Mouse (Mus musculus): ENCODE data around the gene Gm5142. TPM values are rescaled to one million over a fixed set of nuclear protein-coding genes. Genes with fewer than 3 reads are reported as not detected.

Gene Gm5142
- not detected in 2 replicates for polyA plus RNA-seq (2015; fragmentation: Nextera tagmentation; extraction: Ambion mirVana)

DNA sequence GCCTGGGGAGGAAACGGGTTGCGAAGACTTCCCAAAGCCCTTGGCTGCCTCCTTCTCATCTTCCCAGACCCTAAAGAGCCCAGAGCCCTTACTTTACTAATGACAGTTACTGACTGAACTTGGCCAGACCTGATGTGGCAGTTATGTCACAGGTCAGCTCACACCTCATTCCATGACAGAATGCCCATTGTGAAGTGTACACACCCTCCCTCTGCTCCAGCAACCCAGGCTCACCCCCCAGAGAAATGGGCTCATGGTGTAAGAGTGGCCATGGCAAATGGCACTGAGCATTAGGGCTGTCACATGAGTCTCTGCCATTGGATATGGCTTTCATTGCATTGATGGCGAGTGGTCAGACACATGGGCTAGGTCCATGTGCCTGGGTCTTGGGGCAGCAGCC, at the start of gene Gm5142:
Gene Gm5142 (minus strand): TSS at position 101 of the 400 bp plus-strand sequence.
- Histone ChIP-seq H3K9ac (replicated peaks; ENCODE audit: low read depth, low read length) (no peak within 1 kb of the TSS), H3K36me3 (ENCODE audit: control insufficient read depth, insufficient read depth) (no peaks in the 10 kb centered on the region), H3K9me3 (ENCODE audit: control insufficient read depth, low read length) (no peaks in the 10 kb centered on the region), H3K4me2 (ENCODE audit: low read length) (no peak within 1 kb of the TSS), H3K27ac (ENCODE audit: low read length) (no peak within 1 kb of the TSS), H3K4me3 (replicated peaks; ENCODE audit: low read length) (no peak within 1 kb of the TSS), H3K4me1 (replicated peaks; ENCODE audit: control insufficient read depth, insufficient read depth, low read length) (no peaks in the 10 kb centered on the region), H3K27me3 (replicated peaks; ENCODE audit: control insufficient read depth, insufficient read depth, low read length) (no peaks in the 10 kb centered on the region)
- 83% methylated on average over 3 of the region's 3 CpGs for WGBS
- ATAC-seq: no peak

DNA sequence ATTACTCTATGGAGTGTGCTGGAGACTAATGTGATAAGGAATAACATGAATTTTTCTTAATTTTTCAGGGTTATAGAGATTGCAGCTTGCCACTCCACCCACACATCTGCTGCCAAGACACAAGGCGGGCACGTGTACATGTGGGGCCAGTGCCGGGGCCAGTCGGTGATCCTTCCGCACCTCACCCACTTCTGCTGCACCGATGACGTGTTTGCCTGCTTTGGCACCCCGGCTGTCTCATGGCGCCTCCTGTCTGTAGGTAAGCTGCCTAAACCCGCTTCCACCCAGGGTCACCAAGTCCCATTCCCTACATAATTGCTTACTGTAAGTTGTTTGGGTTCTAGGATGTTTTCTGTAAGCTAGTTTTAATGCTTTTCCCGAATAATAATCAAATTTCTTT, 47.7 kb upstream of the Gm5142 start:
- no peak for ATAC-seq
- Histone ChIP-seq H3K4me1 (replicated peaks; ENCODE audit: control insufficient read depth, insufficient read depth, low read length) (no peaks in the 10 kb centered on the region), H3K27me3 (replicated peaks; ENCODE audit: control insufficient read depth, insufficient read depth, low read length) (no peaks in the 10 kb centered on the region), H3K9ac (replicated peaks; ENCODE audit: low read depth, low read length) (no peak overlapping the region), H3K36me3 (ENCODE audit: control insufficient read depth, insufficient read depth) (peaks cover 52% of the 10 kb centered on the region), H3K4me3 (replicated peaks; ENCODE audit: low read length) (no peak overlapping the region), H3K4me2 (ENCODE audit: low read length) (no peak overlapping the region), H3K27ac (ENCODE audit: low read length) (no peak overlapping the region), H3K9me3 (ENCODE audit: control insufficient read depth, low read length) (no peaks in the 10 kb centered on the region)
- WGBS: 95% methylated on average over 11 of the region's 11 CpGs

DNA sequence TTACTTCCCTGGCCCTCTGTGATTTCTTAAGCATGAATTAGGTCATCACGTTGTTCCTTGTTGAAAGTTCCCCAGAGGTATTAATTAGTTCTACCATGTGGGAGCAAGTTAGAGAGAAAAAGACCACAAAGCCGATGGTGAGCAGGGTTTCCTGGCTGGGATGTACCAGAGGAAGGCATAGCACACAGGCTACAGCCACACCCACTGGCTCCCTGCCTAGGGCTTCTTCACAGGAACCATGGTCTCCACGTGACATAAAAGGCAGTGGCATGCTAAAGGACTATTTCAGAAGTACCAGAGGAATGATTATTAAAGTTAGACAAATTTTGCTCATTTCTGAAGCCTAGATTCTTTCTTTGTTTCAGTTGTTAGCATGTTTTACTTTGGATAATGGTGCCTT, 40.7 kb upstream of the Gm5142 start:
- ATAC-seq: no peak
- 75% methylated on average over 3 of the region's 3 CpGs for WGBS
- Histone ChIP-seq H3K9ac (replicated peaks; ENCODE audit: low read depth, low read length) (no peak overlapping the region), H3K27me3 (replicated peaks; ENCODE audit: control insufficient read depth, insufficient read depth, low read length) (no peaks in the 10 kb centered on the region), H3K4me2 (ENCODE audit: low read length) (no peak overlapping the region), H3K4me1 (replicated peaks; ENCODE audit: control insufficient read depth, insufficient read depth, low read length) (no peaks in the 10 kb centered on the region), H3K36me3 (ENCODE audit: control insufficient read depth, insufficient read depth) (peaks cover 18% of the 10 kb centered on the region), H3K4me3 (replicated peaks; ENCODE audit: low read length) (no peak overlapping the region), H3K9me3 (ENCODE audit: control insufficient read depth, low read length) (no peaks in the 10 kb centered on the region), H3K27ac (ENCODE audit: low read length) (no peak overlapping the region)

DNA sequence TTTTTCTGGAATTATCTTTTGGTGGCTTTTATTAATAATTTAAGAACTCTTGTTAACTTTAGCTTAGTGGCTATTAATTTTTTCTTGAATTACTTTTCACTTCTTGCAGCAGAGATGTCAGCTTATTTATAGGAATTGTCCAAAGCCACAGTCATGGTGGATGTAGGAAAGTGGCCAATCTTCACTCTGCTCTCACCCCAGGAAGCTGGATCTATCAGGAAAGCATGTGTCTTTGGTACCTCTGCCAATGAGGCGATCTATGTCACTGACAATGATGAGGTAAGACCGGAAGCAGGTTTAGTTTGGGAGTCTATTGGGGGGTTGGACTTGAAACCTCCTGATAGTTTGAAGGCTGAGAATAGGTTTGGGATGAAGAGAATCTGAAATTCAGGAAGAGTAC, 31.3 kb upstream of the Gm5142 start:
- Histone ChIP-seq H3K27ac (ENCODE audit: low read length) (no peak overlapping the region), H3K27me3 (replicated peaks; ENCODE audit: control insufficient read depth, insufficient read depth, low read length) (no peaks in the 10 kb centered on the region), H3K9ac (replicated peaks; ENCODE audit: low read depth, low read length) (no peak overlapping the region), H3K36me3 (ENCODE audit: control insufficient read depth, insufficient read depth) (peaks cover 7% of the 10 kb centered on the region), H3K4me3 (replicated peaks; ENCODE audit: low read length) (no peak overlapping the region), H3K4me2 (ENCODE audit: low read length) (no peak overlapping the region), H3K4me1 (replicated peaks; ENCODE audit: control insufficient read depth, insufficient read depth, low read length) (peaks cover 18% of the 10 kb centered on the region), H3K9me3 (ENCODE audit: control insufficient read depth, low read length) (no peaks in the 10 kb centered on the region)
- no peak for ATAC-seq
- 91% methylated on average over 2 of the region's 2 CpGs for WGBS

DNA sequence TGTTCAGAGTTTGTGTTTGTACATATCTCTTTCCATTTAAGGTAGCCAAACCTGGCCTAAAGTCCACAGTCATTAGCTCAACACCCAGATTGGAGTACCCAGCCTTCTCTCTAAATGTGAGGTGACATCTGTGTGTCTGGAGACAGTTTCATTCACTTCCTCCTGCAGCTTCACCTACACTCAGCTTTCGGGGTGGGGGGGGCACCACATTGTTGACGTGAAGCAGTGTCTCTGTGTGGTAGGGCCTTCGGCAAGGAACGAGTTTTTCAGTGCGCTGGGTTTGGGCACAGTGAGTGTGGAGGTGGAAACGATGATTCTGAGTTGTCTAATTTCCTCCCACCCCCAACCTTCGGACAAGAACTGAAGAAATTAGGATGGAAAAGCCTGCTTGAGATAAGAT, 30.5 kb upstream of the Gm5142 start:
- Histone ChIP-seq H3K4me1 (replicated peaks; ENCODE audit: control insufficient read depth, insufficient read depth, low read length) (peaks cover 27% of the 10 kb centered on the region), H3K4me2 (ENCODE audit: low read length) (no peak overlapping the region), H3K27ac (ENCODE audit: low read length) (no peak overlapping the region), H3K9me3 (ENCODE audit: control insufficient read depth, low read length) (no peaks in the 10 kb centered on the region), H3K36me3 (ENCODE audit: control insufficient read depth, insufficient read depth) (peaks cover 7% of the 10 kb centered on the region), H3K4me3 (replicated peaks; ENCODE audit: low read length) (no peak overlapping the region), H3K27me3 (replicated peaks; ENCODE audit: control insufficient read depth, insufficient read depth, low read length) (no peaks in the 10 kb centered on the region), H3K9ac (replicated peaks; ENCODE audit: low read depth, low read length) (no peak overlapping the region)
- ATAC-seq: no peak
- WGBS: 92% methylated on average over 7 of the region's 7 CpGs

DNA sequence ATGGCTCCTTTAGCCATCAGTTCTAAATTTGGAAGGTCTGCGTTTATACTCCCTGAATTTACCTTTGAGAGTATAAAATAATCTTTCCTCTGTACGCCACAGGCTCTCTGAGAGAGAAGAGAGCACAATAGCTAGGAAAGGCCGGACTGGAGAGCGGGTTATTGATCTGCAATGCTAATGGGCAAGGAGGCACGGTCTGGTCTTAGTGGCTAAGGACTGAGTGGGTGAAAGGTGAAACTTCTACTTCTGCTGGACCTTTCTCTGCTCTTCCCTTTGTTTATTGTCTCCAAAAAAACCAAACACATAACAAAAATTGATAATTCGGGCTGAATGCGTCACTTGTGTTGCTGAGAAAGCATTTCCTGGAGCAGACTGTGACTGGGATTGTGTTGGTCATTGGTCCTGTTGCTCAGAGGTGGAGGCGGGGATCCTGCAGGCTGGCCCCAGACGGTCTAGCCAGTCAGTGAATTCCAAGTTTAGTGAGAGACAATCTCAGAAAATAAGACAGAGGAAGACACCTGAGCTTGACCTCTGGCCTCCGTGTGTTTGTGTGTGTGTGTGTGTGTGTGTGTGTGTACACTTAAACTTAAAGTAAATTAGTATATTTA, 27.5 kb upstream of the Gm5142 start:
- no peak for ATAC-seq
- H3K4me1 ChIP-seq (replicated peaks; ENCODE audit: control insufficient read depth, insufficient read depth, low read length): peaks cover 38% of the 10 kb centered on the region
- no peak overlapping the region for H3K4me2 ChIP-seq (ENCODE audit: low read length)

DNA sequence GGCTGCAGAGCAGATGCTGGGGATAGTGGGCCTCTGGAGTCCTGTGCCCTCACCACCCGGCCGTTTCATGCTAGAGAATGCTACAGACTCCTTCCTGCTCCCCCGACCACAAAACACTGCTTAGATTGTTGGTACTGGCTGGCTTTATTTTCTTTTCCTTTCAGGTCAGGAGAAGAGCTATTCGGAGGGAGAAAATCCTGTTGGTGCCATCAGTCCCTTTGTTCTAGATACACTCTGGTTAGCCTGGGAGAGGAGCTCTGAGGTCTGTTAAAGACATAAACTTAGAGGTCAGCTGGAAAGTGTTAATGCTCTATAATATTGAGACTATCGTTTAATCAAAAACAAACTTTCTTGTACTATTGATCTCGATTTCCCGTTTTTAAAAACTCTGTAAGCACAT, 26.9 kb upstream of the Gm5142 start:
- H3K4me2 ChIP-seq (ENCODE audit: low read length): peak overlapping the region; percentile 24
- no peaks in the 10 kb centered on the region for H3K36me3 ChIP-seq (ENCODE audit: control insufficient read depth, insufficient read depth)
- H3K4me1 ChIP-seq (replicated peaks; ENCODE audit: control insufficient read depth, insufficient read depth, low read length): peaks cover 39% of the 10 kb centered on the region
- H3K9ac ChIP-seq (replicated peaks; ENCODE audit: low read depth, low read length): peak overlapping the region; percentile 27
- H3K4me3 ChIP-seq (replicated peaks; ENCODE audit: low read length): no peak overlapping the region
- 29% methylated on average over 7 of the region's 7 CpGs for WGBS
- no peaks in the 10 kb centered on the region for H3K9me3 ChIP-seq (ENCODE audit: control insufficient read depth, low read length)
- H3K27ac ChIP-seq (ENCODE audit: low read length): no peak overlapping the region
- ATAC-seq: no peak
- H3K27me3 ChIP-seq (replicated peaks; ENCODE audit: control insufficient read depth, insufficient read depth, low read length): no peaks in the 10 kb centered on the region

More for the DNA sequence above, 27.5 kb upstream of the Gm5142 start:
- no peaks in the 10 kb centered on the region for H3K9me3 ChIP-seq (ENCODE audit: control insufficient read depth, low read length)
- 41% methylated on average over 10 of the region's 10 CpGs for WGBS
- H3K27ac ChIP-seq (ENCODE audit: low read length): no peak overlapping the region
- H3K27me3 ChIP-seq (replicated peaks; ENCODE audit: control insufficient read depth, insufficient read depth, low read length): no peaks in the 10 kb centered on the region
- 0 out of 2 replicates have a peak overlapping the region, but pooled peaks have one; percentile 25 for H3K9ac ChIP-seq (replicated peaks; ENCODE audit: low read depth, low read length)
- H3K36me3 ChIP-seq (ENCODE audit: control insufficient read depth, insufficient read depth): no peaks in the 10 kb centered on the region
- H3K4me3 ChIP-seq (replicated peaks; ENCODE audit: low read length): no peak overlapping the region

DNA sequence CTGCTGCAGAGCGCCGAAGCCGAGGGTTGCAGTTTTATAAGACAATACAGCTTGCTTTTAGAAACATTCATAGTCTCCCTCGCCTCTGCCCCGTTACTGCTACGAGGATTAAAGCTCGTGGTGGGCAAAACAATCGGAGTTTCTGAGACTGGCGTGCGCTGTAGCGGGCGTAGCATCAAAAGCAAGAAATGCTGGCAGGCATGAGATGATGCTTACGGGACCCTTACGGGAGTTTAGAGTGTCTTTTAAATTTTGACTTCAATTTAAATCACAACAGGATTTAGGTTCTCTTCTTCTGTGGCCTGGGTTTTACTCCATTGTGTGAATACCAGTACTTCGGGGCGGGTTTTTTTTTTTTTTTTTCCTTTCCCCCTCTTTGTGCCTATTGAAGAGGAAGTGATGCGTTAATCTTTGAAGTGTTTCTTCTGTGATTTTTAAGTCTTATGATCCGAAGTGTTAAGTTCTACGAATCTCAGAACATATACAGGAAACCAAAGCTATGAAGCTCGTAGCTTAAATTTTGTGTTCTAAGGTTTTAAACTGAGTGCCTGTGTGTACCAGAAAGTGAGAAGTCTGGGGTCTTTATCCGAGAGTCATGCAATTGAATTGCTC, 23.2 kb upstream of the Gm5142 start:
- no peak for ATAC-seq
- peak overlapping the region; percentile 97 for H3K27ac ChIP-seq (ENCODE audit: low read length)
- H3K4me1 ChIP-seq (replicated peaks; ENCODE audit: control insufficient read depth, insufficient read depth, low read length): peaks cover 36% of the 10 kb centered on the region
- H3K9me3 ChIP-seq (ENCODE audit: control insufficient read depth, low read length): no peaks in the 10 kb centered on the region
- H3K4me3 ChIP-seq (replicated peaks; ENCODE audit: low read length): peak overlapping the region; percentile 97
- peak overlapping the region; percentile 96 for H3K4me2 ChIP-seq (ENCODE audit: low read length)
- H3K36me3 ChIP-seq (ENCODE audit: control insufficient read depth, insufficient read depth): no peaks in the 10 kb centered on the region
- peak overlapping the region; percentile 98 for H3K9ac ChIP-seq (replicated peaks; ENCODE audit: low read depth, low read length)
- WGBS: under 1% methylated on average over 21 of the region's 21 CpGs
- H3K27me3 ChIP-seq (replicated peaks; ENCODE audit: control insufficient read depth, insufficient read depth, low read length): no peaks in the 10 kb centered on the region

DNA sequence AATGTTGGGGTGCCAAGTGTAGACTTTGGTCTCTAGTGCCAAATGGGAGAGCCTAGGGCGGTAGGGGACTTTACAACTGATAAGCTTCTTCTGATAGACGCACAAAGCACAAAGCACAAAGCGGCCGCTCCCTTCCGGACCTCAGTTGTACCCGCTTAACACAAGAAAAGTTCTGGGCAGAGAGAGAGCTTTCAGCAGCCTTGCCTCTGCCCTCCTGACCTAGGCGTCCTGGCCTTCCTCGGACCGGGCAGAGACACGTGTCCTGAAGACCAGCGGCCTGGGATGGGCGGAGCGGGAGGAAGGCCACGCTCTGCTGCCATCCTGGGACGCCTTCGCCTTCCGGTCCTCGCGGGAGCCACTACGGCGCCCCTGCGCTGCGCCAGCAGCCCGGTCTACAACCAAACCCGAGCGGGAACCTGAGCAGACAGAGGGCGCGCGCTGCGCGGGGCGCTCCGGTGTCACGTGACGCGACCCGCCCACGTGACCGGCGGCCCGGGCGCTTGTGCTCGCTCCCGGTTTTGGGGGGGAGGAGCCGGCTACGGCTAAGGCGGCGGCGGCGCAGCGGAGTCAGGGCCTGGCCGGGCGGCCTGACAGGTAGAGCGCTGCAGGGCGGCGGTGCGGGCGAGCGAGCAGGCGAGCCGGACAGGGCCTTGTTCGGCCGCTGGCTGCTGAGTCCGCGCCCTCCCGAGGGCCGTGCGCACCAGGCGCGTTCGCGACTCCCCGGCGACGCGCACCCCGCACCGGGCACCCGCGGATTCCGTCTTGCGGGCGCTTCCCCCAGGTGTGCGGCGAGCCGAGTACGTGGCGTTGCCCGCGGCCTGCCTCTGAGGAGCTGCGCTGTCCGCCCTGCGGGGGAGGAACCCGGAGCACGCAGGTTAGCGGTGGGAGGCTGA, 22.4 kb upstream of the Gm5142 start, which contains the start of gene Rcbtb1:
Gene Rcbtb1 (plus strand): TSS at position 499 of the 893 bp plus-strand sequence.
- H3K4me1 ChIP-seq (replicated peaks; ENCODE audit: control insufficient read depth, insufficient read depth, low read length): peaks cover 31% of the 10 kb centered on the region

More for the DNA sequence above, 22.4 kb upstream of the Gm5142 start, which contains the start of gene Rcbtb1:
- peak within 1 kb of the TSS; percentile 97 for H3K27ac ChIP-seq (ENCODE audit: low read length)
- peak within 1 kb of the TSS; percentile 98 for H3K9ac ChIP-seq (replicated peaks; ENCODE audit: low read depth, low read length)
- no peaks in the 10 kb centered on the region for H3K27me3 ChIP-seq (replicated peaks; ENCODE audit: control insufficient read depth, insufficient read depth, low read length)
- under 1% methylated on average over 92 of the region's 96 CpGs for WGBS
- no peaks in the 10 kb centered on the region for H3K36me3 ChIP-seq (ENCODE audit: control insufficient read depth, insufficient read depth)
- H3K9me3 ChIP-seq (ENCODE audit: control insufficient read depth, low read length): no peaks in the 10 kb centered on the region
- peak; percentile 96 for ATAC-seq
- H3K4me3 ChIP-seq (replicated peaks; ENCODE audit: low read length): peak within 1 kb of the TSS; percentile 97
- H3K4me2 ChIP-seq (ENCODE audit: low read length): peak within 1 kb of the TSS; percentile 96

Measured in forebrain, embryonic 16.5 days (tissue).